Mouse (Mus musculus): ENCODE data around the gene Srd5a2. TPM values are rescaled to one million over a fixed set of nuclear protein-coding genes. Genes with fewer than 3 reads are reported as not detected.

The Srd5a2 gene
- polyA plus RNA-seq, 1 experiment from 2014 or later, result not detected

DNA sequence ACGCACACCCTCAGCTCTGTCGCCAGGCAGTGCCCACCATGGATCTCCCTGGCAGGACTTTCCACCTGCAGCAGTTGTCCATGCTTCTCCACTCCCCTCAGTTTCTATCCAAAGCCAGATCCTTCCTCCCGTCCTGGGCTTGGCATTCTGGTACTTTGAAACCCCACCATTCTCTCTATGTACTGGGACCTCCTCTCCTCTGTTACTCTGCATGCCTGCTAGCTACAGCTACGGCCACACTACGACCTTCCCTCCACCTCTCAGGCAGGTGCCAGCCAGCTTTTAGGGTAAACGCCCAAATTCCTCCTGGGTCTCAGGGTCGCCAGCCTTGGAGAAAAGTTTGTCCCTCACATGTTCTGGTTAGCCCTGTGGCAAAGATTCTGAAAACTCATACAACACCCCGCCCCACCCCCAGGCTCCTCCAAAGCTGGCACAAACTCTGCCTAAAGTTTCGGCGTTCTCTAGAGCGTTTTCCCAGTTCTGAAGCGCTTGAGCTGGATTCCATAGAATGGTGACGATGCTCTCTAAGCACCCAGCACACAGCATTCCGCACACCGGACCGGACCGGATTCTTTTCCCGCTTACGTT is 607 bp upstream of the Srd5a2 start:
- H3K27me3 ChIP-seq (replicated peaks; ENCODE audit: control insufficient read depth, insufficient read depth, low read length), result peaks cover 39% of the 10 kb centered on the region
- H3K4me1 ChIP-seq (ENCODE audit: control insufficient read depth, insufficient read depth, low read length), result 0 out of 2 replicates have a peak, but pooled peaks cover 2% of the 10 kb centered on the region
- H3K4me2 ChIP-seq (ENCODE audit: low read length), result peak overlapping the region; percentile 52
- H3K9me3 ChIP-seq (replicated peaks; ENCODE audit: control insufficient read depth, low read length), result no peaks in the 10 kb centered on the region
- H3K4me3 ChIP-seq (ENCODE audit: low read depth, low read length), result peak overlapping the region; percentile 28; the same call in 1 of the 2 replicates
- no peak for ATAC-seq
- H3K9ac ChIP-seq (ENCODE audit: low read length), result no peak overlapping the region
- no peak overlapping the region for H3K27ac ChIP-seq (ENCODE audit: low read depth, low read length)
- DNase-seq (ENCODE audit: low spot score), result no peak
- no peaks in the 10 kb centered on the region for H3K36me3 ChIP-seq (ENCODE audit: control insufficient read depth, insufficient read depth, low read length)
- WGBS, result 3% methylated on average over 19 of the region's 19 CpGs

GRCm38 (mm10) chr17:74043754-74044153 is 4.0 kb downstream of the Srd5a2 start:
- no peak overlapping the region for H3K27ac ChIP-seq (ENCODE audit: low read depth, low read length)
- no peak overlapping the region for H3K4me2 ChIP-seq (ENCODE audit: low read length)
- no peak overlapping the region for H3K9ac ChIP-seq (ENCODE audit: low read length)
- 0 out of 2 replicates have a peak, but pooled peaks cover 2% of the 10 kb centered on the region for H3K4me1 ChIP-seq (ENCODE audit: control insufficient read depth, insufficient read depth, low read length)
- H3K9me3 ChIP-seq (replicated peaks; ENCODE audit: control insufficient read depth, low read length), result no peaks in the 10 kb centered on the region
- ATAC-seq, result no peak
- peaks cover 26% of the 10 kb centered on the region for H3K27me3 ChIP-seq (replicated peaks; ENCODE audit: control insufficient read depth, insufficient read depth, low read length)
- no peak for DNase-seq (ENCODE audit: low spot score)
- no peaks in the 10 kb centered on the region for H3K36me3 ChIP-seq (ENCODE audit: control insufficient read depth, insufficient read depth, low read length)
- no peak overlapping the region for H3K4me3 ChIP-seq (ENCODE audit: low read depth, low read length)
- WGBS, result 33% methylated on average over 4 of the region's 4 CpGs

DNA sequence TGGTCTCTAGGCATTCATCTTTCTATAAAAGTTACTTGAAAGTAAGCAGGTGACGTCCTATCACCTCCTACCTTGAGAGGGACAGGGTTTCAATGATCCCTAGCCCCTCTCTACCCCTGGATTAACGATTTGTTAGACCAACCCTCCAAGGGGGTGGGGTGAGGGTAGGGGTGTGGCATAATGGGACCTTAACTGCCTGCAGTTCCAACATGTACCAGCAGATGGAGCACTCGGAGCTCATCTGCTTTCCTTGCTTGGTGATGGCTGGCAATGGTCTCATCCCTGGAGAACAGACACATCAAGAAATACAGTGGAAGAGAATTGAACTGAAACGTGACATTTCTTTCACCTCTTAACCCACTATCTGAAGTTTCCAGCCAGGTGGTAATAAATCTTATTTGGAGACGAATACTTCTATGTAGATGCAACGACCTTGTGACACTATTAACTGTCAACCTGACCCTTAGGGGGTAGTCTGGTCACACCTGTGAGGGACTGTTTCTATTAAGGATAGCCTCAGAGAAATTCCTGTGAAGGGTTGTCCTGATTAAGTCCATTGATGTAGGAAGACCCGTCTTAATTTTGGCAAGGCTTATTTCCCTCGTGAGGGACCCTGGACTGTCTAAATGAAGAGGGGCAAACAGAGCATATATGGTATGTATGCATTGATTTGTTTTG is 27.1 kb downstream of the Srd5a2 start:
- Histone ChIP-seq H3K4me2 (ENCODE audit: low read length) (peak overlapping the region; percentile 35; the same call in 1 of the 2 replicates), H3K36me3 (ENCODE audit: control insufficient read depth, insufficient read depth, low read length) (no peaks in the 10 kb centered on the region), H3K9ac (ENCODE audit: low read length) (no peak overlapping the region), H3K4me1 (ENCODE audit: control insufficient read depth, insufficient read depth, low read length) (no peaks in the 10 kb centered on the region), H3K27me3 (replicated peaks; ENCODE audit: control insufficient read depth, insufficient read depth, low read length) (no peaks in the 10 kb centered on the region), H3K9me3 (replicated peaks; ENCODE audit: control insufficient read depth, low read length) (no peaks in the 10 kb centered on the region), H3K27ac (ENCODE audit: low read depth, low read length) (no peak overlapping the region), H3K4me3 (ENCODE audit: low read depth, low read length) (no peak overlapping the region)
- 42% methylated on average over 8 of the region's 8 CpGs for WGBS
- peak; percentile 88 for DNase-seq (ENCODE audit: low spot score)
- peak; percentile 93 for ATAC-seq

DNA sequence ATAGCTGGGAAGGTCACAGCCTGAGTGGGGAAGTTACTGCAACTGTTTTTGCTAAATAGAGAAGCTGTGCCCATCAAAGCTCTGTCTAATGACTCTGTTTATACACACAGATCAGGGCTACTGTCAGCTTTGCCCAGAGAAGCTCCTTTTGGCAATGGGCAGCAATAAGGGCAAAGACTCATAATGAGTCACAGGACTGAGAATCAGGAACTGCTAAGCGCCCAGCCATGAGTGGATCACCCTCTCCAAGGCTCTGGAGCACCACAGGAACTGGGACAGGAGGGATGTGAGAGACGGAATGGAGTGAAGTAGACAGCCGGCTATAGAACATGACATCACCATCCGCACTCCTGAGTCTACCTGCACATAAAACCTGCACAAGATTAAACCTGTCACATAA is 29.4 kb downstream of the Srd5a2 start:
- Histone ChIP-seq H3K4me2 (ENCODE audit: low read length) (no peak overlapping the region), H3K36me3 (ENCODE audit: control insufficient read depth, insufficient read depth, low read length) (no peaks in the 10 kb centered on the region), H3K4me1 (ENCODE audit: control insufficient read depth, insufficient read depth, low read length) (no peaks in the 10 kb centered on the region), H3K9me3 (replicated peaks; ENCODE audit: control insufficient read depth, low read length) (no peaks in the 10 kb centered on the region), H3K27ac (ENCODE audit: low read depth, low read length) (no peak overlapping the region), H3K4me3 (ENCODE audit: low read depth, low read length) (no peak overlapping the region), H3K9ac (ENCODE audit: low read length) (no peak overlapping the region), H3K27me3 (replicated peaks; ENCODE audit: control insufficient read depth, insufficient read depth, low read length) (no peaks in the 10 kb centered on the region)
- ATAC-seq (no peak), DNase-seq (ENCODE audit: low spot score) (no peak)
- 83% methylated on average over 4 of the region's 4 CpGs for WGBS

GRCm38 (mm10) chr17:74017649-74018048 is 30.1 kb downstream of the Srd5a2 start:
- no peaks in the 10 kb centered on the region for H3K4me1 ChIP-seq (ENCODE audit: control insufficient read depth, insufficient read depth, low read length)
- no peaks in the 10 kb centered on the region for H3K27me3 ChIP-seq (replicated peaks; ENCODE audit: control insufficient read depth, insufficient read depth, low read length)
- H3K9ac ChIP-seq (ENCODE audit: low read length), result no peak overlapping the region
- no peaks in the 10 kb centered on the region for H3K9me3 ChIP-seq (replicated peaks; ENCODE audit: control insufficient read depth, low read length)
- no peak for ATAC-seq
- 90% methylated on average over 1 of the region's 1 CpGs for WGBS
- no peak overlapping the region for H3K4me2 ChIP-seq (ENCODE audit: low read length)
- no peaks in the 10 kb centered on the region for H3K36me3 ChIP-seq (ENCODE audit: control insufficient read depth, insufficient read depth, low read length)
- no peak overlapping the region for H3K4me3 ChIP-seq (ENCODE audit: low read depth, low read length)
- no peak for DNase-seq (ENCODE audit: low spot score)
- no peak overlapping the region for H3K27ac ChIP-seq (ENCODE audit: low read depth, low read length)

DNA sequence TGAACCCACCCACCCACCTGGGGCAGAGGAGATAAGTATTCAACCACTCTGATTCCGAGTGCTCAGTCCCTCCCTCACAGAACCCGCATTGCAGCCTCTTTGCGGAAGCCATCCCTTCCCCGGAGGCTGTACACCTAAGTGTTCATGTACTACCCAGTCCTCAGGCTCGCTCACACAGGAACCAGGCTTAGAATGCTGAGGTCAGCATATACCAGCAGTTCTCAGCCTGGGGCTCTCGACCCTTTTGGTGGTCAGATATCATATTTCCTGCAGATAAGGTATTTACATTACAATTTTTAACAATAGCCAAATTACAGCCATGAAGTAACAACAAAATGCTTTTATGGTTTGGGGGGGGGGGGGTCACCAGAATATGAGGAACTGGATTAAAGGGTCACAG is 32.6 kb downstream of the Srd5a2 start:
- H3K27ac ChIP-seq (ENCODE audit: low read depth, low read length), result no peak overlapping the region
- H3K27me3 ChIP-seq (replicated peaks; ENCODE audit: control insufficient read depth, insufficient read depth, low read length), result no peaks in the 10 kb centered on the region
- ATAC-seq (no peak), DNase-seq (ENCODE audit: low spot score) (no peak)
- H3K36me3 ChIP-seq (ENCODE audit: control insufficient read depth, insufficient read depth, low read length), result no peaks in the 10 kb centered on the region
- no peak overlapping the region for H3K9ac ChIP-seq (ENCODE audit: low read length)
- no peaks in the 10 kb centered on the region for H3K4me1 ChIP-seq (ENCODE audit: control insufficient read depth, insufficient read depth, low read length)
- H3K9me3 ChIP-seq (replicated peaks; ENCODE audit: control insufficient read depth, low read length), result no peaks in the 10 kb centered on the region
- H3K4me3 ChIP-seq (ENCODE audit: low read depth, low read length), result no peak overlapping the region
- H3K4me2 ChIP-seq (ENCODE audit: low read length), result no peak overlapping the region
- 88% methylated on average over 6 of the region's 6 CpGs for WGBS

GRCm38 (mm10) chr17:74008680-74009079 is 39.0 kb downstream of the Srd5a2 start:
- Histone ChIP-seq H3K4me1 (ENCODE audit: control insufficient read depth, insufficient read depth, low read length) (no peaks in the 10 kb centered on the region), H3K9me3 (replicated peaks; ENCODE audit: control insufficient read depth, low read length) (no peaks in the 10 kb centered on the region), H3K9ac (ENCODE audit: low read length) (no peak overlapping the region), H3K4me3 (ENCODE audit: low read depth, low read length) (no peak overlapping the region), H3K4me2 (ENCODE audit: low read length) (no peak overlapping the region), H3K27me3 (replicated peaks; ENCODE audit: control insufficient read depth, insufficient read depth, low read length) (no peaks in the 10 kb centered on the region), H3K36me3 (ENCODE audit: control insufficient read depth, insufficient read depth, low read length) (no peaks in the 10 kb centered on the region), H3K27ac (ENCODE audit: low read depth, low read length) (no peak overlapping the region)
- no peak for ATAC-seq
- no peak for DNase-seq (ENCODE audit: low spot score)
- 38% methylated on average over 4 of the region's 4 CpGs for WGBS

GRCm38 (mm10) chr17:74007001-74007400 is 40.7 kb downstream of the Srd5a2 start:
- DNase-seq (ENCODE audit: low spot score), result no peak
- Histone ChIP-seq H3K9ac (ENCODE audit: low read length) (no peak overlapping the region), H3K36me3 (ENCODE audit: control insufficient read depth, insufficient read depth, low read length) (no peaks in the 10 kb centered on the region), H3K4me3 (ENCODE audit: low read depth, low read length) (no peak overlapping the region), H3K4me2 (ENCODE audit: low read length) (no peak overlapping the region), H3K4me1 (ENCODE audit: control insufficient read depth, insufficient read depth, low read length) (no peaks in the 10 kb centered on the region), H3K27me3 (replicated peaks; ENCODE audit: control insufficient read depth, insufficient read depth, low read length) (no peaks in the 10 kb centered on the region), H3K27ac (ENCODE audit: low read depth, low read length) (no peak overlapping the region), H3K9me3 (replicated peaks; ENCODE audit: control insufficient read depth, low read length) (no peaks in the 10 kb centered on the region)
- ATAC-seq, result no peak
- WGBS, result 87% methylated on average over 8 of the region's 8 CpGs

DNA sequence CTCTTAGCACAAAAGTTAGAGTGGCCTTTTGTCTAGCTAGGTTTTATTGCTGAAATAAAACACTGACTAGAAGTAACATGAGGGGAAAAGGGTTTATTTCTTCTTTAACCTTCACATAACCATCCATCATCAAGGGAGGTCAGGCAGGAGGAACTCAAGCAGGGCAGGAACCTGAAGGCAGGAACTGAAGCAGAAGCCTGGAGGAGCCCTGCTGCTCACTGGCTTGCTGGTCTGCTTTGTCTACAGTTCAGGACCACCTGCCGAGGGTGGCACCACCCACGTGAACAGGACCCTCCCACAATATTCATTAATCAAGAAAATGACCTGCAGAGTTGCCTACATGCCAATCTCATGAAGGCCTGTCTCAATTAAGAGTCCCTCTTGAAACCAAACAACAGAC is 45.3 kb downstream of the Srd5a2 start:
- ATAC-seq (no peak), DNase-seq (ENCODE audit: low spot score) (no peak)
- Histone ChIP-seq H3K9ac (ENCODE audit: low read length) (no peak overlapping the region), H3K36me3 (ENCODE audit: control insufficient read depth, insufficient read depth, low read length) (no peaks in the 10 kb centered on the region), H3K27ac (ENCODE audit: low read depth, low read length) (no peak overlapping the region), H3K4me3 (ENCODE audit: low read depth, low read length) (no peak overlapping the region), H3K9me3 (replicated peaks; ENCODE audit: control insufficient read depth, low read length) (no peaks in the 10 kb centered on the region), H3K4me1 (ENCODE audit: control insufficient read depth, insufficient read depth, low read length) (no peaks in the 10 kb centered on the region), H3K4me2 (ENCODE audit: low read length) (no peak overlapping the region), H3K27me3 (replicated peaks; ENCODE audit: control insufficient read depth, insufficient read depth, low read length) (no peaks in the 10 kb centered on the region)
- WGBS, result 72% methylated on average over 2 of the region's 2 CpGs

All from forebrain, embryonic 14.5 days (tissue).